In the genomic region with DNA sequence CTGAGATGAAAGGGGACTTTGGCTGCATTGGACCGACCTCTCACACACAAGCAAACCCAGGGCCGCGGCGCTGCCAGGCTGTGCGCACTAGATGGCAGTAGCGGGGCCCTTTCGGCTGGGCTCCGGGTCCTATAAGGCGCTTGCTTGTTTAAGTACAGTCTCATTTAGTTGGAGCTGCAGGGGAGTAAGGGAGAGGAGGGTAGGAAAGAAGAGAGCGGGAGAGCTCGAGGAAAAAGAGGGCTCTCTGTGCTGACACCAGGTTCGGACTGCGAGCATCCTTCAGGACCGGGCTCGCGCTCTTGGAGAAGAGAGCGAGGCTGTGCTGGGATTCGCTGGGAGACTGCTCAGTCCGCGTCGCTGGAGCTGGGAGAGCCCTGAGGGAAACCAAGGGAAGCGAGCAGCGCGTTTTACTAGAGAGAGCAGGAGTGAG, we compare ENCODE assay signal across 8 mouse cellular contexts. TPM values are rescaled to one million over a fixed set of nuclear protein-coding genes. Genes with fewer than 3 reads are reported as not detected.
A peak's percentile ranks its signal among the peaks of the same experiment; 100 is the strongest.
DNase-seq lines count a peak whose midpoint lies in the region; ATAC-seq lines count a peak whose summit lies in the region.

A gene (plus strand): TSS at position 157 of the 430 bp plus-strand sequence.

- 0 out of 2 replicates have a peak, but pooled peaks cover 4% of the 10 kb centered on the region for H3K27me3 ChIP-seq in heart, embryonic 15.5 days
- H3K27me3 ChIP-seq in neural tube, embryonic 13.5 days, result no peaks in the 10 kb centered on the region

- peak within 1 kb of the TSS; percentile 40 for H3K9ac ChIP-seq in heart, embryonic 15.5 days
- H3K9ac ChIP-seq in neural tube, embryonic 13.5 days, result peak within 1 kb of the TSS; percentile 84

- peaks cover 5% of the 10 kb centered on the region for H3K4me1 ChIP-seq in heart, embryonic 15.5 days (replicated peaks)
- H3K4me1 ChIP-seq in neural tube, embryonic 13.5 days (replicated peaks), result peaks cover 4% of the 10 kb centered on the region; the same call in 1 of the 2 replicates

- peak; percentile 58; the same call in 1 of the 2 replicates for ATAC-seq in heart, embryonic 15.5 days (replicated peaks; ENCODE audit: insufficient number of reproducible peaks, insufficient read depth, low FRiP score, low read depth)
- peak; percentile 96 for ATAC-seq in neural tube, embryonic 13.5 days (ENCODE audit: low read depth)

- peak; percentile 94 for DNase-seq in brain, adult 2 months (ENCODE audit: low read depth, low spot score)
- DNase-seq in embryo, embryonic 11 days, result peak; percentile 88
- DNase-seq in kidney, postnatal 14 days, result peak; percentile 51
- DNase-seq in liver (peak; percentile 53), MN1 (ENCODE audit: low spot score) (no peak)
- peak; percentile 48 for DNase-seq in urinary bladder, postnatal 14 days (ENCODE audit: low spot score)

- no peaks in the 10 kb centered on the region for H3K9me3 ChIP-seq in heart, embryonic 15.5 days (replicated peaks)
- H3K9me3 ChIP-seq in neural tube, embryonic 13.5 days, result no peaks in the 10 kb centered on the region

- peak within 1 kb of the TSS; percentile 54 for H3K4me3 ChIP-seq in heart, embryonic 15.5 days
- H3K4me3 ChIP-seq in neural tube, embryonic 13.5 days, result peak within 1 kb of the TSS; percentile 78

- WGBS in heart, embryonic 15.5 days, result under 1% methylated on average over 24 of the region's 24 CpGs
- under 1% methylated on average over 24 of the region's 24 CpGs for WGBS in neural tube, embryonic 13.5 days

- no peaks in the 10 kb centered on the region for H3K36me3 ChIP-seq in heart, embryonic 15.5 days
- no peaks in the 10 kb centered on the region for H3K36me3 ChIP-seq in neural tube, embryonic 13.5 days

- no peak within 1 kb of the TSS for H3K27ac ChIP-seq in heart, embryonic 15.5 days
- peak within 1 kb of the TSS; percentile 84 for H3K27ac ChIP-seq in neural tube, embryonic 13.5 days (replicated peaks)

- H3K4me2 ChIP-seq in heart, embryonic 15.5 days, result peak within 1 kb of the TSS; percentile 95
- H3K4me2 ChIP-seq in neural tube, embryonic 13.5 days, result peak within 1 kb of the TSS; percentile 84

RNA-seq across cellular contexts. Expression of the gene that starts here (rescaled TPM):
- polyA plus RNA-seq in heart, embryonic 15.5 days (2015; fragmentation: Nextera tagmentation; extraction: Ambion mirVana), result 1.7 and 1.8 TPM in 2 replicates
- 52.6 and 56.5 TPM in 2 replicates for polyA plus RNA-seq in neural tube, embryonic 13.5 days (2015; fragmentation: Nextera tagmentation; extraction: Ambion mirVana)

Comparison
In these comparisons a context has a peak if more than half of its experiments do, and no peak if none do; other contexts are left out.
1. RNA of the gene that starts here (polyA plus RNA-seq): 52.6 to 56.5 TPM in neural tube, embryonic 13.5 days; 1.7 to 1.8 TPM in heart, embryonic 15.5 days; every median in the first group is over 10 times any median in the second.